Mouse (Mus musculus) neural tube, embryonic 11.5 days (tissue): ENCODE measurements around the gene Cd163. TPM values are rescaled to one million over a fixed set of nuclear protein-coding genes. Genes with fewer than 3 reads are reported as not detected.

Source experiments
- ATAC-seq: fragments of 200-750 bp; cut with Nextera tagmentation; 2 replicates; pipeline ENCODE4 v1.8.0; 2017; ENCODE audit warnings: moderate number of reproducible peaks, mild to moderate bottlenecking, moderate TSS enrichment, moderate library complexity; ENCODE audit not compliant: insufficient read depth, low FRiP score, low TSS enrichment
- DNase-seq: peaks from one replicate; pipeline ENCODE4 v3.0.0-alpha.2; 2015; ENCODE audit warnings: low spot score
- H3K27ac ChIP-seq: fragments of 300-500 bp; sonication (generic); 2 replicates; pipeline ENCODE4 v1.5.1; 2014; ENCODE audit warnings: low read depth, mild to moderate bottlenecking, low read length
- H3K27me3 ChIP-seq: fragments of 300-500 bp; sonication (generic); 2 replicates; pipeline ENCODE4 v1.6.1; 2014; ENCODE audit warnings: mild to moderate bottlenecking, low read length, mixed read lengths; ENCODE audit not compliant: control insufficient read depth, insufficient read depth
- H3K36me3 ChIP-seq: fragments of 300-500 bp; sonication (generic); 2 replicates; pipeline ENCODE4 v1.6.1; 2014; ENCODE audit warnings: mild to moderate bottlenecking, low read length, moderate library complexity, mixed read lengths; ENCODE audit not compliant: control insufficient read depth, insufficient read depth
- H3K4me1 ChIP-seq: fragments of 300-500 bp; sonication (generic); 2 replicates; pipeline ENCODE4 v1.6.1; 2014; ENCODE audit warnings: low read length, mixed read lengths; ENCODE audit not compliant: control insufficient read depth, insufficient read depth
- H3K4me2 ChIP-seq: fragments of 300-500 bp; sonication (generic); 2 replicates; pipeline ENCODE4 v1.6.1; 2014; ENCODE audit warnings: low read depth, mild to moderate bottlenecking, moderate library complexity
- H3K4me3 ChIP-seq: fragments of 300-500 bp; sonication (generic); 2 replicates; pipeline ENCODE4 v1.5.1; 2014; ENCODE audit warnings: low read depth, low read length
- H3K9ac ChIP-seq: fragments of 300-500 bp; sonication (generic); 2 replicates; pipeline ENCODE4 v1.6.1; 2014; ENCODE audit warnings: mild to moderate bottlenecking, low read length
- H3K9me3 ChIP-seq: fragments of 300-500 bp; sonication (generic); 2 replicates; pipeline ENCODE4 v1.6.1; 2016; ENCODE audit warnings: low read length; ENCODE audit not compliant: control insufficient read depth
- WGBS: fragments of 180-500 bp; shearing (Covaris S2); extraction: QIAGEN DNeasy Blood & Tissue Kit; methylation state at CpG from one replicate; pipeline ENCODE4 v1.1.7; 2014; 5-methylcytosine and 5-hydroxymethylcytosine counted together
- polyA plus RNA-seq: library from polyadenylated mRNA; unstranded; fragments of >200 nt; fragmentation: Nextera tagmentation; extraction: Ambion mirVana; gene quantifications from 2 replicates; pipeline ENCODE4 v1.2.1, GENCODE M21; 2014

Gene Cd163
- polyA plus RNA-seq, 1 experiment from 2014 or later = not detected

DNA sequence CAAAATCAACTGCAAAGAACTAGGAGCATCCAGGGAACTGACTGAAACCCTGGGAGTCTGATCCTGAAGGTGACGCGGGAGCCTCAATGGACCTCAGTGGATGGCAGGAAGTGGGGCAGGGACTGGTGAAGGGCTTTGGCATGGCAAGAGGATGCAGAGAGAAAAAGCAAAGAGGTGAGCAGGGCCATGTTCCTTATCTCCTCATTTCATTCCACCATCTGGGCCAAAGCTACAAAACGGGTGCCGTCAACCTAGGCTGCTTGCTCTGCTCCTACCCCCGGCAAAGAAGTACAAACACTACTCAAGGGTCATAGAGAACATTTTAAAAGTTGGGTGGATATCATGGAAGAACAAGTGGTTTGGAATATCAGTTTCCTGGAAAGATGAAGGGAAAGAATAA lies 71.9 kb downstream of the Cd163 start:
- Histone ChIP-seq H3K9ac (no peak overlapping the region), H3K36me3 (no peaks in the 10 kb centered on the region), H3K27ac (no peak overlapping the region), H3K4me2 (no peak overlapping the region), H3K9me3 (no peaks in the 10 kb centered on the region), H3K4me3 (no peak overlapping the region), H3K4me1 (no peaks in the 10 kb centered on the region), H3K27me3 (no peaks in the 10 kb centered on the region)
- ATAC-seq (no peak), DNase-seq (no peak)
- WGBS = 92% methylated on average over 5 of the region's 5 CpGs

DNA sequence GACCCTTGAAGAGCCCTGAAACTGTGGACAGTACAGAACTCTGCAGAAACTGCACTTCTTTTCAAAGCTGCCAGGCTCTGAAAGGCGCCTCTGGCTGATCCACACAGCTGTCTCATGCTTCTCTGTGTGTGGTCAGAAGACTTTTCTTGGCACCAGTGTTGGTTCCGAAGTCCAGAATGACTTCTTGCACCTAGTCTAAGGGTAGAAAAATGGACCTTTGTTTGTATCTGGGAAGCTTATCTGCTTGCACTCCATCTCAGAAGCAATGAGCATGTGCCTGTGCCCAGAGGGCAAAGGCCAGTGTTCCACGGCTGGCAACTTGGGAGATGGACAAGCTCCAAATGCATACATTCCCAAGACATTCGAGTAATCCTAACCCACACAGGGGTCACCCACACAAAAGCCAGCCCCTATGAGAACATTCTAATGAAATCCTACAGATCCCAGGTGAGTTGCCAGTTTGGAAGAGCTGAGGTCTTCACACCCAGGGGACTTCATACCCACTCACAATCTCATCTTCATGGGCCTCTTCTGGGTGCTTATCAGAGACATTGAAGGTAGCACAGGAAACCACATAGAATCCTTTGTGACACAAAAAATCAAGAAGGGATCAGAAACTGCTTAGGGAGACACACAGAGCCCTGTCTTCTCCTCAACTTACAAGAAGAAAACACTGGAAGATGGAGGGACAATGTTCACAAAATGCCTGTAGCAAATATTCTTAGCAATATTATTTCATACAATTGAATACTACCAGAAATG lies 73.2 kb downstream of the Cd163 start:
- Histone ChIP-seq H3K27ac (no peak overlapping the region), H3K4me3 (no peak overlapping the region), H3K9me3 (no peaks in the 10 kb centered on the region), H3K4me2 (no peak overlapping the region), H3K27me3 (no peaks in the 10 kb centered on the region), H3K36me3 (no peaks in the 10 kb centered on the region), H3K4me1 (no peaks in the 10 kb centered on the region), H3K9ac (no peak overlapping the region)
- WGBS = 78% methylated on average over 4 of the region's 4 CpGs
- DNase-seq = no peak
- ATAC-seq = no peak

GRCm38 (mm10) chr6:124379331-124379730 lies 74.9 kb downstream of the Cd163 start:
- Histone ChIP-seq H3K9ac (no peak overlapping the region), H3K36me3 (no peaks in the 10 kb centered on the region), H3K27ac (no peak overlapping the region), H3K4me1 (no peaks in the 10 kb centered on the region), H3K4me3 (no peak overlapping the region), H3K9me3 (no peaks in the 10 kb centered on the region), H3K27me3 (no peaks in the 10 kb centered on the region), H3K4me2 (no peak overlapping the region)
- DNase-seq (peak; percentile 47), ATAC-seq (no peak)
- 33% methylated on average over 10 of the region's 10 CpGs for WGBS

Other genes starting within 250 kb of the Cd163 start
- gene Vmn2r27, start 72.8 kb upstream of the Cd163 start, polyA plus RNA-seq = not detected in 2 replicates
- 45.9 and 54.4 TPM in 2 replicates for gene Pex5, start 110.4 kb downstream of the Cd163 start, polyA plus RNA-seq
- gene Clstn3, start 160.1 kb downstream of the Cd163 start, polyA plus RNA-seq = 17.2 TPM in 2 replicates
- gene C1rl, start 188.5 kb downstream of the Cd163 start, polyA plus RNA-seq = 0.12 and 0.17 TPM in 2 replicates
- gene C1ra, start 207.7 kb downstream of the Cd163 start, polyA plus RNA-seq = 0.12 TPM in 1 of 2 replicates, not detected in the other
- 0.28 and 0.73 TPM in 2 replicates for gene C1s1, start 237.7 kb downstream of the Cd163 start, polyA plus RNA-seq